Mouse (Mus musculus) megakaryocyte-erythroid progenitor cell, adult 5-6 weeks (primary cell): ENCODE measurements around the gene Rxfp2. TPM values are rescaled to one million over a fixed set of nuclear protein-coding genes. Genes with fewer than 3 reads are reported as not detected.

Experiments used
- ATAC-seq: replicated peaks from 2 replicates; pipeline ENCODE4 v1.8.0; 2016; ENCODE audit warnings: mild to moderate bottlenecking, inconsistent platforms; ENCODE audit not compliant: severe bottlenecking, poor library complexity, low FRiP score, low TSS enrichment
- total RNA-seq, 2 experiments: library from RNA; stranded (forward) in 1 of 2; stranded (reverse) in 1 of 2; fragments of 200-1000, 215-1000 nt in 1 of 2; fragments of >200 nt in 1 of 2; fragmentation: Nextera tagmentation in 1 of 2; gene quantifications; 2 replicates each; pipeline ENCODE4 v1.2.3; 2014 to 2017

Rxfp2 gene
- total RNA-seq, 2 experiments from 2014 or later = not detected

DNA sequence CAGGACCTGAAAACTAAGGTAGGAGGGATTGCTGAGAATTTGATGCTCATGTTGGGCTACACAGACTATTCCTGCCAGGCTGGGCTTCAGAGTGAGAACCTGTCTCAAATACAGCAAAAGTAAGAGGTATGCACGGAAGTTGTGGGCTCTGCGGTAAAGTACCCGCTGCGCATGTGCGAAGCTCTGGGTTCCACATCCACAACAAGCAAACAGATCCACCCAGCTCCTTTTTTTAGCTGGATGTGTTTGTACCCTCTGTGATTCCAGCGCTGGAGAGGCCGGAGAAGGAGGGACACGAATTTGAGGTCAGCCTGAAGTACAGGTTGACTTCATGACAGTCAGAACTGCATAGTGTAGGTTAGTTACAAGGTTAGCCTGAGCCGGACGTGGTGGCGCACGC is 80.3 kb downstream of the Rxfp2 start:
- no peak for ATAC-seq

DNA sequence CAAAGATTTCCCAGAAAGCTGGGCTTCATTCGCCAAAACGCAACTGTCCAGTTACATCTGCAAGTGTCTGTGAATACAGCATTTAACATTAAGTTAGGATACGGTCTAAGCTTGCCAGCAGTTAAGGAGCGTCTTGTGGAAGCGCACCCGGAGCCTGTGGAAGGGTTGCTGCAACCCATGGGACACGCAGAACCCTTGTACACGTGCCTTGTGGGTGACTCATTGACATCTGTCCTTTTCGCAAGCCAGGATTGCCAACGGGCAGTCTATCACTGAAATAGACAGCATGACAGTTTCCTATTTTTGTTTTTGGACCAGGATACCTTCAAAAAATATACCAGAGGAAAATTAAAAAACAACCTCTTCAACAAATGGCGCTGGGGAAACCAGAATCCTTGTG is 83.3 kb downstream of the Rxfp2 start:
- ATAC-seq = no peak

DNA sequence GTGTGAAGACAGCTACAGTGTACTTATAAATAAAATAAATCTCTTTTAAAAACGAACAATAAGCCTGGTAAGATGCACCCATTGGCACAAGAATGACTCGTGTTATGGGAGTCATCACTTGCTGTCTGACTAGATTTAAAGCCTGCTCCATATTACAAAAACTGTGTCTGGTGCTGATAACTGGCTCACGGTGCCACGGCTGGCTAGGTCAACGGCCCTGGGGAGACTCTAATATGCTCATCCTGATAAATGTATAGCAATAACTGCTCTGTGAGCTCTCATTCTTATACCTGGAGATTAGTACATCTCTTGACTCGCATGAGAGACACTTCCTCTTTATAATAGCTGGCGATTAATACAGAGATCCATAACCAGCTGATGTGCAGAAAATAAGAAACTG is 87.9 kb downstream of the Rxfp2 start:
- peak; percentile 87 for ATAC-seq

GRCm38 (mm10) chr5:150111236-150111635 is 92.8 kb downstream of the Rxfp2 start:
- no peak for ATAC-seq

GRCm38 (mm10) chr5:150114007-150114406 is 95.5 kb downstream of the Rxfp2 start:
- ATAC-seq = no peak

DNA sequence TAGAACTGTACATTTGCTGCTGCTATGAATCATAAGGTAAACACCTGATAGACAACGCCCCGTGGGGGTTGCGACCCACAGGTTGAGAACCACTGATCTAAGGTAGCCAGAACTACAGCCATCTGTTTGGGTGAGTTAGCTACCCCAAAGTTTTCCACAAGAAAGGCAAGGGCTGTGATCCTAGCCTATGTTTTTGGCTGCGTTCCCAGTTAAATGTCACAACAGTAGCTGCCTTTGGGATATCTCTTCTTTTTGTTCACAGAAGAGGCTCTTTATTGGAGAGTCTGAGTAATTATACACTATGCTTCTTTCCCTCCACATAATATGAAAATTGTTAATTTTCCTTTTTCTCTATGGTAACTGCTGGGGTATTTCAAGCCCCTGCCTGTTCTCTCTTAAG is 96.3 kb downstream of the Rxfp2 start:
- ATAC-seq = no peak

GRCm38 (mm10) chr5:150115271-150116092 is 97.0 kb downstream of the Rxfp2 start:
- ATAC-seq = peak; percentile 42

DNA sequence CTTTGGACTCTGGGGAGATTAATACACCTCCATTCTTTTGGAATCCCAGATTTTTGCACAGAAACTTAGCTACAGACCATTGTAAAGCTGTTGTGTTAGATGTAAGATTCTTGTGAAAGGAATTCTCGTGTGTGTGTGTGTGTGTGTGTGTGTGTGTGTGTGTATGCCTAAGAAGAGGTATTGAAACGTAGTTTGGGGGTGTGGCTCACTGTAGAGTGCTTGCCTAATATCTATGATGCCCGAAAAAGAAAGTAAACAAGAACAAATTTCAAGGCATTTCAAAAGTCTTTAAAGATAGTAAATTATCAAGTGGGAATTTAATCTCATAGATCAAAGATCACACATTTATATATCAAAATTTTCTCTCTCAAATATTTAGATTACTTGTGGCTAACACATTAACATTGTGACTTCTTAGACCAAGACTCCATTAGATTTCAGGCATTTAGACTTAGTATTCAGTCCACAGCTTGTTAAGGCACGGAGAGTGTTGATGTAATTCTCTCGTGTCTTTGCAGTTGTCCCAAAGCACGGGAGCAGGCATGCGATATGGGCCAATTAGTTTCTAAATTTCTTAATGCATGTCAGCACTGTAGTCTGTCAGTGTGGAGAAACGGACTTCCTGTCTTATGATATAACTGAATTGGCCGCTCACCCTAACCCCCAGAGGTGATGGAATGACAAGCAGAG is 97.9 kb downstream of the Rxfp2 start:
- no peak for ATAC-seq

DNA sequence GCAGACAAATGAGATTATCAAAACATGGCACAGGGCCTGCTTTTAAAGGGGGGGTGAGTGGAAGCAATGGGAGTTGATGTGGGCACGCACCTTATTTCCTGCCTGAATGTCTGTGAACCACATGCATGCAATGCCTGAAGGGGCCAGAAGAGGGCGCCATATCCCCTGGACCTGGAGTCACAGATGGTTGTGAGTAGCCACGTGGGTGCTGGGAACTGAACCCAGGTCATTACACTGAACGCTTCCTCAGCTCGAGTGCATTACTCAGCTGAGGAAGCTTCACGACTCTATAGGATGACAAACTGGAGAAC is 98.4 kb downstream of the Rxfp2 start:
- no peak for ATAC-seq

DNA sequence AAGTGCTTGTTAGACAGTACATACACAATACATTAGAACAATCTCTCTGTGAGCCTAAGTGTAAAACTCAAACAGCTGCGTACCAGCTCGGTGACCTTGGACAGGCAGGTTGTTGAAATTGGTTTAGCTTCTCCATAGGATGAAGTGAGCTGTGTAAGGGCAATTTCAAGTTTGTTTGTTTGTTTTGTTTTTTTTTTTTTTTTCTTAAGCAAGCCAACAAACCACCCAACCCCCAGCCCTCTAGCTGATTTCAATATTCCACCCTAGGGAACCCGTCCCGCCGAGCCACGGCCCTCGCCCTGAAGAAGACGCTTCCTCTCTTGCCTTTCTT is 99.6 kb downstream of the Rxfp2 start:
- no peak for ATAC-seq

DNA sequence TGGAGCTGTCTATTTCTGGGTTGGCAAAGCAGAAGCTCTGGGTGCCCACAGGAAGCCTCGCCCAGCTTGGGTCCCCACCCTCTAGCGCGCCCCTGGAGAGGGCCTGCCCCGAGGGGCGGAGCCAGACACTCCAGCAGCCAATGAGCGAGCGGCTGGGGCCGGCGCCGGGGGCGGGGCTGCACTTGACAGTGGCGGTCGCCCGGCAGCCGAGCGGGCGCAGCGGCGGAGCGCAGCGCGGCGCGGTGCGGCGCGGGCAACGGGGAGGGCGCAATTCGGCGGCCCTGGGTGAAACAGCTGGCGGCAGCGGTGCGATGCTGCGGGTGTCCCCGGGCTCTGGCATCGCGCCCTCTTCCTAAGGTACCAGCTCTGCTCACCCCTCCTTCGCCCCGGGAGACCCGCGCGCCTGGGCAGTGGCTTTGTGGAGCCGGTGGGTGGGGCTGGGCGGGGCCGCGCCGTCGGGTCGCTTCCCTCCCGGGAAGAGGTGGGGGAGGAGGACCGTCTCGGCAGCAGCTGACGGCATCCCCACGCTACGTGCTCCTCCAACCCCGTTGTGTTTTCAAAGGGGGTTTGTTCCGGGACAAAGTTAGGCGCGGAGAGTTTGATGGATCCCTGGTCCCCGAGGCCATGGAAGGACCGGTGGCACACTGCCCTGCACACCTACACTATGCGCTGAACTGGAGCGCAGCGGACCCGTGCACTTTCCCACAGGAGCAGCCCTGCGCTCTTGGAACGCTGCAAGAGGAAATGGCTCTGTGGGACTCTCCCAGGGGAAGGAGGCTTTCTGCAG is 100.2 kb downstream of the Rxfp2 start, which contains the start of gene Fry:
TSS of gene Fry (plus strand) at position 191 of the 787 bp plus-strand sequence.
- peak; percentile 88 for ATAC-seq

- ATAC-seq = no peak
These were observed 102.2 kb downstream of the Rxfp2 start for GRCm38 (mm10) chr5:150120676-150121075.

DNA sequence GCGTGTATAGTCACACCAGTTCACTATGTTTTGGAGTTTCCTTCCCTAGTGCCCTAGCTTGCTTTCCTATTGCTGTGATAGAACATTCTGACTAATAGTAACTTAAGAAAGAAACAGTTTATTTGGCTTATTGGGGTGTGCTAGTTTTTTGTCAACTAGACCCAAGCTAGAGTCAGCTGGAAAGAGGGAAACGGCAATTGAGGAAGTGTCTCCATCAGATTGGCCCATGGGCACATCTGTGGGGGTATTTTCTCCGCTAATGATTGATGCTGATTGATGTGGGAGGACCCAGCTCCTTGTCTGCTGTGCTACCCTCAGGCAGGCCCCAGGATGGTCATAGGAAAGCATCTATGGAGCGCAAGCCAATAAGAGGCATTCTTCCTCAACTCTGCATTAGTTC is 103.6 kb downstream of the Rxfp2 start:
- no peak for ATAC-seq

- ATAC-seq = no peak
These were observed 104.1 kb downstream of the Rxfp2 start for GRCm38 (mm10) chr5:150122571-150122970.

DNA sequence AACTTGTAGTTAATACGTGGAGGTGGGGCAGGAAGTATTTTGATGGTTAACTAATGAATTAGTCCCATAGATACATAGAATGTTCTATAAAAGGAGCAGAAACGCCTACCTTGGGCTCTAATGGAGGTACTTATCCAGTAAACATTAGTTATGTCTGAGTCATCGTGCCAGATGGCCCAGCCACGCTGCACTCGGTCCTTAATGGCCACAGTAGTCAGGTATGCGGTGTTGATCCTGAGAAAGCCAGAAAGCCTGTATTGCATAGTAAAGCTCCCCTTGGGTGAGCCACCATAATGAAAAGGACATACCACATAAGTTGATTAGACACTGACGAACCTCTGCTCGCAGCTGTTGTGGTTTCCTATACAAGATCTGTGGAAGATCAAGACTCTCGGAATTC is 107.4 kb downstream of the Rxfp2 start:
- no peak for ATAC-seq

GRCm38 (mm10) chr5:150128432-150128831 is 110.0 kb downstream of the Rxfp2 start:
- ATAC-seq = no peak

DNA sequence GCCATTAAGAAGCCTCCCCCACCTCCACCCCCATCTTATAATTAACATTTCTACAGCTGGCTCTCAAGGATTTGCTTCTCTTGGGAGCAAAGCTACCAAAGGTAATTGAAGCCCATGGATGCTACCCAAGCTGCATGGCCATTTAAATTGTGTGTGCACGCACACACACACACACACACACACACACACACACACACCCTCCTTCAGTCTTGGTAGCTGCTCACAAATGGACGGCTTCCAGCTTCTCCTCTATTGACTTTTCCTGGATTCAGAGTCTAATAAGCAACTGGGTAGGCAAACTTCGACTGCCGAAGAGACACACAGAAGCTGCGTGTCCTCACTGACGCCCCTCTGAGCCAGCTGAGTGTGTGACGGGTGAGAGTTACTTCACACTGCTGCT is 111.7 kb downstream of the Rxfp2 start:
- ATAC-seq = no peak

GRCm38 (mm10) chr5:150131166-150131565 is 112.7 kb downstream of the Rxfp2 start:
- ATAC-seq = no peak
